Mouse (Mus musculus) layer of hippocampus, adult 18-20 months (tissue): ENCODE measurements around the gene Esrrg. TPM values are rescaled to one million over a fixed set of nuclear protein-coding genes. Genes with fewer than 3 reads are reported as not detected.

Experiments used
- DNase-seq, 2 experiments: peaks; one replicate each; pipeline ENCODE4 v3.0.0; 2022; ENCODE audit warnings: low spot score in 2 of 2
- total RNA-seq, 2 experiments: library from RNA; stranded (reverse); gene quantifications; 2 replicates each; pipeline ENCODE4 v1.2.3; 2021

Gene Esrrg
- total RNA-seq, 2 experiments from 2014 or later, result 13.2 to 15.8 TPM

DNA sequence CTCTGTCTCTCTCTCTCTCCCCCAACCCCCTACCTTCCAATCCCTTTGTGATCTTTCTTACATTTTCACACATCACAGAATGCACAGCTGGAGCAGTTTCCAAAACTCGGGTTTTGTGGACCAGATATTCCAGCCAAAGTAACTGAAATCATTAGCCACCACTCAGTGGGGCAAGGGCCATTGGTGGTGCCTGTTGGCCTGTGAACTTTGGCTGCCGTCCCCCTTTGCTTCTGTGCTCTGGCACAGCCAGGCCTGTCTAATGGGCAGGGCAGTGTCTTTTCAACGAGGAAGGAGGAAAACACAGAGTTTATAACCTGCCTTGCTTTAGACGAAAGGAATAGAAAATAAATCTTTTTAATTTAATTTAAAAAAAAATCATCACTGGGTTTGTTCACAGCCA lies 531.6 kb downstream of the Esrrg start:
- DNase-seq, result no peak

DNA sequence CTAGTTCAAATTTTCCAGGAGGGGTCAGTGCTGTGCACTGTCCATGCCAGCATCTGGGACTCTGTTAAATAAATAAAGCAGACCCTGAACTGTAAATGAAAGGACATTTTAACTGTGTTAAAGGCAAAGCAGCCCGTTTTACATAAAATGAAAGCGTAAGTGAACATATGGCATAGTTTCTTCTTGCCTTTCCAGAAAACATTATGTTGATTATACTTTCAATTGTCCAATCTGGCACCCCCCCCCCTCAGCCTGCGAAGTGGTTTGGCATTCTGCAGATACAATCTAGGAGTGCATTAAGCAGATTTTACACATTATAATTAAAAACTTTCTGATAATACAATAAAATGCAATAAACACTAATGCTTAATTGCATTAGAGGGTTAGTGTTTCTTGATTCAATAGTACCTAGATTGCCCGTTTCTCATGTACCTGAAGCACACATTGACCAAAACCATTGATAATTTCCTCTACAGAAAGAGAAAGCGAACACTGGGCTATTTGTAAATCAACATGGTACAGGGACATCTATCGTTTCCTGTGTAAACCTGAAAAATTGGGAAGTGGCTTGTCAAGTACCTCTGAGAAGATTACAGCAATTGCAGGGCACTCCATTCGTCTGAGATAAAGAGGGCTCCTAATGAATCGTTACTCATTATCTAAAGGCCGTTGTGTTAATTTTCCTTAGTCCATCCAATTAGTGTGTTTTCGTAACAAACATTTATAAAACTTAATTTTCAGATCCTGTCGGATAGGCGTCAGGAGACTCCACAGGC lies 539.0 kb downstream of the Esrrg start:
- no peak for DNase-seq

DNA sequence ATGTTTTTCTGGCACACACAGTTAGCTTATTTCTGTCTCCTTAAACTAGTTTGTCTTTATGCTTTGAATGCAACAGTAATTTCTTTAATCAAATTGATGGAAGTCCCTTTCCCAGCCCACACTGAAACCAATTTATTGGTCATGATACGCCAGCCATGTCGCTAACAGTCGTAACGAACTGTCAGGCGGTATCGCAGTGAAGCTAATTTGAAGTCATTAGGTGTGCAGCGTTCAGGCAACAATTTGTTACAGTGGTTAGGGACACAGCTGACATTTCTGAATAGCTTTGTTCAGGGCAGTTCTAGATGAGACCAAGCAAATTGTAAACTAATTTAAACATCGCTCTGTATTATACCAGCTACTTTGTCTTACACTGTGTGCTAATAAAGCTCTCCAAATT lies 542.5 kb downstream of the Esrrg start:
- no peak for DNase-seq

DNA sequence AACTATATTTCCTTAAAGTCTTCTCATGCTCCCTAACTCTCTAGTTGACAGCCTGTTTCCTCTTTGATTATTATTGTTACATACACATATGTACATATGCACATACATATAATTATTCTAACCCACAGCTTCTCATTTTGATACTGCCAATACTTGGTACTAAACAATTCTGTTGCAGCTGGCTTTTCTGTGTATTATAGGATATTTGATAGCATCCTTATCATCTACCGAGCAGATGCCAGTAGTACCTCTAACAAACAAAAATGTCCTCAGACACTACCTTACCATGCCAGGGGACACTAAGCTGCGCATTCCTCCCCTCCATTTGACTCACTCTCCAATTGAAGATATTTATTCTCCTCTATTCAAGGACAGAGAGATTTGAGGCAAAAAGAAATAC lies 543.4 kb downstream of the Esrrg start:
- no peak for DNase-seq

DNA sequence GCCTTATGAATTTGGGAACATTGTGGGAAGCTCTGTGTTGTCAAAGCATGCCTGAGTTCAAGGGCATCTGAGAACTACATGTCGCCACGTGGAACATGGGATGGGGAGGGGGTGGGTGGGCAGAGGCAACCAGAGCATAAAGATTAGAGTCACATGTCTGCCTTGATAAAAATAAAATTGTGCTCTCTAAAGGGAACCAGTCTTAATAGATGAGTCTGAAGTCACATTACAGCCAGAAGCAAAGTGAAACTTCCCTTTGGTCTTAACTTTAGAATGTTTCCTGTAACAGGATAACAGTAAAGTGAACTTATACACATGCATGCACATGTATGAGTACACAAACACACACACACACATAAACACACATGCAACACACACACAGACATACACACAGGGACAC lies 545.1 kb downstream of the Esrrg start:
- no peak for DNase-seq

DNA sequence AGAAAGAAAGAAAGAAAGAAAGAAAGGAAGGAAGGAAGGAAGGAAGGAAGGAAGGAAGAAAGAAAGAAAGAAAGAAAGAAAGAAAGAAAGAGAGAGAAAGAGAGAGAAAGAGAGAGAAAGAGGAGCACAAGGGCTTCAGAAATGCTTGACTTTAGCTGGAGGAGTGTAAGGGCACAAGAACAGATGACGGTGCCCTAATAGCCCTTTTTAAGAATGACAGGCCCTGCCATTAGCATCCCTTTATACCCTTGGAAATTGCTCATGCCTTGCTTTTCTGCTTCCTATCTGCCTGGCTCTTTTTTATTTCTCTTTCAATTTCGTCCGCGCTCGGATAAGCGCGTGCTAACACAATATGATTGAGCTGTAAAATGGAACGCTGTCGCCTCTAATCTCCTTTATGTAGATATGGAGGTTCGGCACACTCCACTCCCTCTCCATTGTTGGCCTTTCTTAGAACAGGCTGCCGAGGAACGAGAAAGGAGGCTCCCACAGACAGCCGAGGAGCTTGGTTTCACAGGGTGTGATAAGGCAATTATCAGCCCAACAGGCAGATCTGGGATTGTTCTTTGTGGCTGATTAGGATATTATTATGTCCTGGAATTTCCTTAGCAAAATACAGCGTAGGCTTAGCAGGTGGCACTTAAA lies 546.0 kb downstream of the Esrrg start:
- DNase-seq, result peak in 1 of 2 experiments; percentile 14

DNA sequence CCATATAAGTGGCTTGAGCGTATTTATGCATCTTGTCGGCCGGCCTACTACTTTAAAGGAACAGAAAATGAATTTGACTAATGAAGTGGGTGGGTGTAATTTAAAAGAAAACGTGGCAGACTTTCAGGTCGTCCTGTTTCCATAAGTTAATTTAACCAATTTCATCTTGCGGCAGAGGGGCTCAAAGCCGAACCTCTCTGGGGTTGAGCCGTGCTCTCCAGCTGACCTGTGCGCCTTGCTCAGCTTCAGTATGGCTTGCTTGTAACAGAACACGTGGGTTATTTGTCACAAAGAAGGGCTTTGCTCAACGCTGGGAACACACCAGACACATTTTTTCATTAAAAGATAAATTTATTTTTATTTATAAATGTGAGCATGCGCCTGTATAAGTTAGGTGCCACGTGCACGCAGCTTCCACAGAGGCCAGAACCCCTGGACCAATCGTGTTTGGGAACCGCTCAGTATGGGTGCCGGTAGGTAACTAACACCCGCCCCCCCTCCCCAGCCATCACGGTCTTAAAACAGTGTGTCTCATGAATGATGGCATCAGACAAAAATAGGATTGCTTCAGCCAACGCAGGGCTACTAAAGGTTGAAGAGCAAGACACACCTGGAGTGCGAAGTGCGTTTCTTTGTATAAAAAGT lies 546.7 kb downstream of the Esrrg start:
- no peak for DNase-seq

DNA sequence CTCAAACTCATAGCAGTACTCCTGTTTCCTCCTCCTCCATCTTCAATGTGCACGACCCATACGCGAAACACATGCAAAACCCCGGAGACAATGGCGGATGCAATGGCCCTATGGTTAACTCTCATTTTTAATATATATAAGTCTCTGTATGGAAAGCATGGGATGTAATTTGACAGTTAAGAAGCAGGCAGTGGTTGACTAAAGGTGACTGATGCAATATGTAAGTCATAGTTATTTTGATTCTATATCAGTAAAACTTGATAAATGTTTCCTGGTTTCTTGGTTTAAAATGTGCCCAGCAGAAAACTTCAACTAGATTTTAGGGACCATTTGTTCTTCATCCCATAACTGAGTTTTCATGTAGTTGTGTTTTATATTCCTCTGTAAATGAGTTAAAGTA lies 547.9 kb downstream of the Esrrg start:
- no peak for DNase-seq

DNA sequence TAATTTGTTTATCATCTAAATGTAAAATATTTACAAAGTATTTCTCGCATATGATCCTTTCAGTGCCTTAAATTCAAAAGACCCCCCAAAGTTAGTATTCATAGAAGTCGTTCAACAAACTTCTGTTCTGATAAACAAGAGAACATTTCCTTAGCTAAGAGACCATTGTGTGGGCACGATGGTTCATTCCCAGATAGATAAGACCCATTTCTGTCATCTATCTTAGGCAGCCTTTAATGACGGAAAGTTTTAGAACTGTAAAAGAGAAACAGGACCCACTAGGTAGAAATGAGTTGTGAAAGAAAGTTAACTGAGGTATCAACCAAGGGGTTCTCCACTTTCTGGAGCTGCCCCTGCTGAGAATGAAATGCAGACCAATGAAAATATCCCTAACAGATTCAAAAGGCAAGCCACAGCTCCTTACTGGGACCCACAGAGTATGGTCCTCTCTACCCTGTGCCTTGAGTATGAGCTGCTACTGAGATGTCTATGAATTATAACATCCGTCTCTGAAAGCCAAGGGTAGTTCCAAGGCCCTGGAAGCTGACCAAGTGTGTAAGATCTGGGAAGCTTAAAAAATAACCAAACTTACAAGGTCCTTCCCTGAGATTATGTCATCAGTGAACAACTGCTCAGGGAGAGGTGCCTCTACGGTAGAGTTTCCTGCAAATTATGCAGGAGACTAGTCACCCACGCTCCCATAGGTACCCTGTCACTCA lies 548.8 kb downstream of the Esrrg start:
- DNase-seq, result no peak

DNA sequence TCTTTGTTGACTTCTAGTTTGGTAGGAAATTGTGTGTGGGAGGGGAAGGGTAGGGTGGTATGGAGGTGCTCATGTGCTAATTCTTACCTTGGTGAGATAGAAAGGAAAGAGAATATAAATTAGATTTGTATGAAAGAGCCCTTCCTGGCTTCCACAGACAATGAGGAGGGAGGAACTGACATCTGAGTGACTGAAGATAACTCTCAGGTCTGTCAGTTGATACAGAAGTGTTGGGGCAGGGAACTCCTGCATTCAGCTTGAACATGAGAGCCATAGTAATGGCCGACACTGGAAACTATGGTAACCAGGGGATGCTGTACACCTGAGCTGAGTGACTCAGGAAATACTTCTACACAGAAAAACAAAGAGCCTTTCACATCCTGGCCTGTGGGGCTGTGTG lies 550.1 kb downstream of the Esrrg start:
- no peak for DNase-seq

DNA sequence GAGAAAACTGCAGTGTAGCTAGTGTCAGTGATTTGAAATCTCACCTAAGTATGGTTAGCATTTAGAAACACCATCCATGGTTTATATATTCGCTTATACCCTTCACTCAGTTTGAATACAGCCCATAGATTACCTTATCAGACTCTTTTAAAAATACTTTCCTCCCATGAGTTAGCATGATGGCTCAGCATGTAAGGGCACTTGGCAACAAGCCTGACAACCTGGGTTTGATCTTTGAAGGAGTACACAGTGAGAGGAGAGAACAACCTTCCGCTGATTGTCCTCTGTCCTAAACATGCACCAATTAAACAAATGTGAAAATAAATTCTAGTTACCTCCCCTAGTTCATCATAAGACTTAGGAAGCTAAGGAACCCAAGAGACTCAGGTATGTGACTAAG lies 550.5 kb downstream of the Esrrg start:
- no peak for DNase-seq

DNA sequence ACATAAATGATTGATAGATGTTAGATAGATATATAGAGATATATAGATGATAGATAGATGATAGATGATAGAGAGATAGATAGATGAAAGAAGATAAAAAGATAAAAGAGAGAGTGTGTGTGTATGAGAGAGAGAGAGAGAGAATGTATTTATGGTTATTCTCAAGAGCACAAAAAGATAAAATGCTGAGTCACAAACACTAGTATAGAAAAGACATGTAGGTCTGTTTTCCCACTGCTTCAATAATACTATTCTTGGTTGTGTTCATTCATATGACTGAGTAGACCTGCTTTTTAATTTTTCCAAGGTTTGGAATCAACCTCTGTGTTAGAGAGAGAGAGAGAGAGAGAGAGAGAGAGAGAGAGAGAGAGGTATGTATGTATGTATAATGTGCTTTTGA lies 554.5 kb downstream of the Esrrg start:
- no peak for DNase-seq

DNA sequence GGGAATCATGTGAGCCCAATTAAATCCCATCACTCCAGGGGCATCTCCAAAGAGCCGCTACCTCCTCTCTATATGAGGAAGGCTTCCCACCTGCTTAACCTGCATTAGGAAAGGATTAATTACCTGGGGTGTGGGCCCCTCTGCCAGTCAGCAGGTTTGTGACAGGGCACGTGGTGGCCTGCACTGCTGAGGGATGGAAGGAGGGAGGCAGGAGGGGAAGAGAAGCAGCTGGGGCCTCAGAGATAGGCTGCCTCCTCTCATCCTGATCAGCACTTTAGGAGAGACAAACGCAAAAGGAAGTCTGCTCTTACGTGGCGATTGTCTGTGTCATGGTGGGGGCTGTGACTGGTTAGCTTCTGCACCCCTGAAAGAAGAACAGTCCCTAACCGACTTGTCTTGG lies 555.7 kb downstream of the Esrrg start:
- no peak for DNase-seq

DNA sequence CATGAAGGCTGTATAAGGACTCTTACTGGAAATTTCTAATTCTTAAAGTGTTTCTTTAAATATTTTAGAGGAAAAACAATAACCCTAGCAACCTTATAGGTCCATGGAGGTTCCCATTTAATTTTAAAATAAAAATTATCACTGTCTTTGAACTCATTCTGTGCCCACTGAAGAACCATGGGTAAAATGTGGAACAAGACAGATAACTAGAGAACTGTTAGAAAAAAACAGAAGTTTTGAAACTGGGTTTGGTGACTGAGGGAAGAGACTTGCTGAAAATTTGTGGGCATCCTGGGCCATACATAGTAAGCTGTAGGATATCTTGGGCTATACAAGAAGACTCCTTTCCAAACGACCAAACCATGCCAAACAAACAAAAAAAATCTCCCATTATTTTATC lies 565.3 kb downstream of the Esrrg start:
- DNase-seq, result no peak

DNA sequence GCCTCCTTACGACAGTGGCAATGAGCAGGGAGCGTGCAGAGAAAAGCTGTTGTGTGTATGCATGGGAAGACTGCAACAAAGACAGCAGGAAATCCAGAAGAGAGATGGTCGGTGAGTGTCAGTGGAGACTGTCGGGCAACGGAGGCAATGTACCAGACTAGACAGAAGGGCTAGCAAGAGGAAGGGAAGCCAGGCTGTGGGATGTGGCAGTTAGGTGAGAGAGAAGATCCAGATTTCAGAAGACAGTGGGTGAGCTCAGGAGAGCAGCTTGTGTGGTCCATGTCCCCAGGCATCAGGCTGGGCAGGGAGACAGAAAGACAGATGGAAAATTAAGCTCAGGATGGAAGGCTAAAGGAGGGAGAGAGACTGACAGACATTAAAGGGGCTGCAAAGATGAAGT lies 574.4 kb downstream of the Esrrg start:
- no peak for DNase-seq

DNA sequence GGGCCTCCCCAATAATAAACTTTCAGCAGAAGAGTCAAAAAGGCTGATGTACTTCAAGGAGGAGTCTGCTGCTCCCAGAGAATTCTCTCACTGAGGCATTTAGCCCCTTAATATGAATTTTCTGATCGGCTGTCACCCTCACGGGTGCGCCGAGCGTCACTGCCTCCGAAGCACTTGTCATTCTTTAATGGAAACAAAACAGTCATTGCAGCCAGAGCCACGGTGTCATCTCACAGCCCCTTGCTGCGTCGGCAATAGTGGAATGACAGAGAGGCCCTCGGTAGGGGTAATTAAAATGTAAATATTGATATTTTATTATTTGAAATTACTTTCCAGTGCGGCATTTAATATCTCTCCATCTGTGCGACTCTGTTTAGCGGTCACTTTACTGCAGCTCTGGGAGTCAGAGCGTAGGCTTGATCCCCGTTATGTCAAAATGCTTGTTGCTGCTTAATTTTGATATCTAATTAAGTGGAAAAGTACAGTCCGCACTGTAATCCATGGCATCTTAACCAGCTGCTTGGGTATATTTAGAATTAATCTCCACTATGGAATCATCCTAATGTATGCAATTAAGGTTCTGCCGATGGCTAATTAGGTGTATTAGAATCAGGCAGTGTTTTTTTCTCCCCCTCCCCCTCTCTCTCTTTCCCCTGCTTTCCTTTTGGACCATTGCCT lies 578.0 kb downstream of the Esrrg start:
- DNase-seq, result no peak

DNA sequence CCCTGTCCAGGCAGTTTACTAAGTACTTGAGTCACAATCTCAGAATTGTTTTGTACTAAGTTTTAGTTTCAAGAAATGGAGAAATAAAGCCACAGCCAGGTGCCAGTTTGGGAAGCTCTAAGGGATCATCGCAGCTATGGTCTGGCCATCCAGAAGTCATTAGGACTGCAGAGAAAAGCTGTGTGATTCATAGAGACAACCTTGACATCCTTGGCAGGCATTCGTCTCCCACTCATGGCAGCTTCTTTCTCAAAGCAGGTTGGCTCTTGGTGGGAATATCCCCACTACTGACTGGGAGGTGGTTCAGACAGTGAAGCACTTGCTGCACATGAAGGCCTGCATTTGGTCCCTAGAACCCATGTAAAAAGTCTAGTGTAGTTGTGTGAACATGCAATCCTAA lies 584.4 kb downstream of the Esrrg start:
- DNase-seq, result no peak

DNA sequence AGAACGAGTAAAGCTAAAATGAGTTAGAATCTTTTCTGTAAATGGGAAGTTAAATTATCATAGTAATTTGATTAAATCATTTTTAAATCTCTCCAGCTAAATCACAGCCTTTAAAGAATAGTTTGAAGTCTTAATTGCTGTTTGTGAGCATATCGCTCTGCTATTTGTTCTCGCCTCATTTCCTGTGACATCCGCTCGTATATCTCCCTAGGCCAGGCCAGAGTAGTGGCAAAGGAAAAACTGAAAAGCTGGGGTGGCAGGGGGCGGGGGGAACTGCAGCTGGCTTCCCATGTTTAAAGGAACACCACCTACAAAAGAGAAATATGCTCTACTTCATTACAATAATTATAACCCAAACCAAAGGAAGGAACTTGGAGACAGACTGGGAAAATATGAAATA lies 598.8 kb downstream of the Esrrg start:
- DNase-seq, result no peak

DNA sequence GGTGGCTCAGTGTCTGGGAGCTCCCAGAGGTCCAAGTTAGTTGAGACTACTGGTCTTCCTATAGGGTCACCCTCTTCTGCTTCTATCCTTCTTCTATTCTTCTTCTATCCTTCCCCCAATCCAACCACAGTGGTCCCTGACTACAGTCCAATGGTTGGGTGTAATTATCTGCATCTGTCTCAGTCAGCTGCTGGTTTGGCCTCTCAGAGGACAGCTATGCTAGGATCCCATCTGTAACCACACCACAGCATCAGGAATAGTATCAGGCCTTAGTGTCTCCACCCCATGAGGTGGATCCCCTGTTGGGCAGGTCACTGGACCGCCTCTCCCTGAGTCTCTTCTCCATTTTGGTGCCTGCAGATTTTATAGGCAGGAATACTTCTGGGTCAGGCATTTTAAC lies 600.4 kb downstream of the Esrrg start:
- DNase-seq, result no peak

DNA sequence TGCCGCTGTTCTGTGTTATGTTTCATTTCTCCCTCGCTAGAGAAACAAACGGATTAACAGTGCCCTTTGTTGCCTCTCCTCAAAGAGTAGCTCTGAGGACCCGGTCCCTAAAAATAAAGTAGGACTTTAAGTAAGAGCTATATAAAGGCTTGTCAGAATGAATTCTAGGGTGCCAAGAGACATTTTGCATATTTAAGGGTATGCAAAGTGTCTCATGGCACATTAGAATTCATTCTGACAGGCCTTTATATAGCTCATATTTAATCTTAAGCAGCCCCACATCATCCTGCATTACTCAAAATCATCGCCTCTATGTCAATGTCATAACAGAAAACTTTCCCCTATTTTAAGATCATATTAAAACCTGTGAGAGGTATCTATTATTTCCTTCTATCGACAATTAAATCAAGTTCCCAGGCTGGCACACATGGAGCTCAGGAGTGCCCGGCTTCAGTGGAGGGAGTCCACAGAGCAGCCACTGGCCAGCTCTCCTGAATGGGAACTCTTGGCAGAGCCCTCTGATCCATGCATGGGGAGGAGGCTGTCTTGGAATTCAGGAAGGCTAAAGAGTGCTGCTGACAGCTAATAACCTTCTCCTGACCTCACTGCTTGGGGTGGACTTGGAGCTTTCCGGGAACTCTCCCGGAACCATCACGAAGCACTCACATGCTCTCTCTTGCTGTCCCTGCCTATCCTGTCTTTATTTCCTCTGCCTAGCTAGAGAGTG lies 606.5 kb downstream of the Esrrg start:
- no peak for DNase-seq
